Mouse (Mus musculus): ENCODE measurements around the gene Uqcr11. TPM values are rescaled to one million over a fixed set of nuclear protein-coding genes. Genes with fewer than 3 reads are reported as not detected.

Gene Uqcr11
- polyA plus RNA-seq, 1 experiment from 2014 or later, result 1,492 TPM

DNA sequence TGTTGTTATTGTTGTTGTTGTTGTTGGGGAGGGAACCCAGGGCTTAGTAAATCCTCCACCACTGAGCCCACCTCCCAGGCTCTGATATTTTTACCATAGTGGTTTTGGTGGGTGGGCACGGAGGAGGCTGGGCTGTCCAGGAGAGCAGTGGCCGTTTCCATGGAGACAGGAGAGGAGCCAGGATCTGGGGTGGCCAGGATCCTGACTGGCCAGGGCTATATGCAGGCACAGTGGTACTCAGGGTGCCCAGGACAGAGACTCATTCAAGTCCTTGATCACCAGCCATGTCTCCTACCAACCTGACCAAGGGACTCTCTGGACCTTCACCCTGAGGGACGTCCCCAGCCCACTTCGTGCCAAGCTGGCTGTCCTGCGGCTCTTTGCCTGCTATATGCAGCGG lies 42.9 kb downstream of the Uqcr11 start:
- H3K4me1 ChIP-seq (ENCODE audit: control insufficient read depth, insufficient read depth, low read length), result no peaks in the 10 kb centered on the region
- no peaks in the 10 kb centered on the region for H3K36me3 ChIP-seq (ENCODE audit: control insufficient read depth, insufficient read depth)
- no peak overlapping the region for H3K4me2 ChIP-seq (ENCODE audit: low read depth, low read length)
- H3K27ac ChIP-seq (ENCODE audit: low read length), result no peak overlapping the region
- peaks cover 2% of the 10 kb centered on the region; the same call in 1 of the 2 replicates for H3K9me3 ChIP-seq (replicated peaks; ENCODE audit: control insufficient read depth, low read length)
- no peak for ATAC-seq (replicated peaks; ENCODE audit: extremely low read depth, insufficient read depth, low FRiP score)
- H3K9ac ChIP-seq (ENCODE audit: low read length), result no peak overlapping the region
- H3K4me3 ChIP-seq (ENCODE audit: low read length), result no peak overlapping the region
- WGBS, result 37% methylated on average over 6 of the region's 6 CpGs
- peaks cover 50% of the 10 kb centered on the region for H3K27me3 ChIP-seq (ENCODE audit: control insufficient read depth, insufficient read depth, low read length)

GRCm38 (mm10) chr10:80357994-80358639 lies 48.5 kb downstream of the Uqcr11 start:
- no peak for ATAC-seq (replicated peaks; ENCODE audit: extremely low read depth, insufficient read depth, low FRiP score)
- H3K27me3 ChIP-seq (ENCODE audit: control insufficient read depth, insufficient read depth, low read length), result peaks cover 75% of the 10 kb centered on the region
- H3K27ac ChIP-seq (ENCODE audit: low read length), result no peak overlapping the region
- no peaks in the 10 kb centered on the region; the same call in 1 of the 2 replicates for H3K9me3 ChIP-seq (replicated peaks; ENCODE audit: control insufficient read depth, low read length)
- peak overlapping the region; percentile 46 for H3K4me2 ChIP-seq (ENCODE audit: low read depth, low read length)
- H3K36me3 ChIP-seq (ENCODE audit: control insufficient read depth, insufficient read depth), result no peaks in the 10 kb centered on the region
- no peak overlapping the region for H3K9ac ChIP-seq (ENCODE audit: low read length)
- 5% methylated on average over 31 of the region's 31 CpGs for WGBS
- H3K4me1 ChIP-seq (ENCODE audit: control insufficient read depth, insufficient read depth, low read length), result peaks cover 5% of the 10 kb centered on the region; the same call in 1 of the 2 replicates
- 0 out of 2 replicates have a peak overlapping the region, but pooled peaks have one; percentile 13 for H3K4me3 ChIP-seq (ENCODE audit: low read length)

DNA sequence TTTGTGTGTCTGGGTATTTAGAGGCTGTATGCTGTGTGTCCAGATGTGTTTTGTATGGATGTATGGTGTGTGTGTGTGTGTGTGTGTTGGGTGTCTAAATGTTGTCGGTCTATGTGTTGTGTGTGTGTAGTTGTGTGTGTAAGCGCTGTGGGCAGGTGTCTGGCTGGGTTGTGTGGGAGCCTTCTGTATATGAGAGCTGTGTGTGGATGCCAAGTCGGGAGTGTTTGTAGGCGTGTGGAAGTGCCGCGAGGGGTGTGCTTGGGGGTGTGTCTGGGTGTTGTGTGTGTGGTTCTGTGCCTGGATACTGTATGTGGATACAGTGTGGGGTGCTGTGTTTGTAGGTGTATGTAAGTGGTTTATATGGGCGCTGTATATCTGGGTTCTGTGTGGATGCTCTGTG lies 49.3 kb downstream of the Uqcr11 start:
- Histone ChIP-seq H3K4me3 (ENCODE audit: low read length) (no peak overlapping the region), H3K4me1 (ENCODE audit: control insufficient read depth, insufficient read depth, low read length) (peaks cover 5% of the 10 kb centered on the region; the same call in 1 of the 2 replicates), H3K27me3 (ENCODE audit: control insufficient read depth, insufficient read depth, low read length) (peaks cover 77% of the 10 kb centered on the region), H3K4me2 (ENCODE audit: low read depth, low read length) (no peak overlapping the region), H3K27ac (ENCODE audit: low read length) (no peak overlapping the region), H3K9me3 (replicated peaks; ENCODE audit: control insufficient read depth, low read length) (no peaks in the 10 kb centered on the region; the same call in 1 of the 2 replicates), H3K9ac (ENCODE audit: low read length) (no peak overlapping the region), H3K36me3 (ENCODE audit: control insufficient read depth, insufficient read depth) (no peaks in the 10 kb centered on the region)
- ATAC-seq (replicated peaks; ENCODE audit: extremely low read depth, insufficient read depth, low FRiP score), result no peak
- WGBS, result 35% methylated on average over 7 of the region's 7 CpGs

GRCm38 (mm10) chr10:80356737-80357136 lies 49.9 kb downstream of the Uqcr11 start:
- H3K36me3 ChIP-seq (ENCODE audit: control insufficient read depth, insufficient read depth), result no peaks in the 10 kb centered on the region
- peak overlapping the region; percentile 27 for H3K4me3 ChIP-seq (ENCODE audit: low read length)
- H3K4me1 ChIP-seq (ENCODE audit: control insufficient read depth, insufficient read depth, low read length), result peaks cover 5% of the 10 kb centered on the region; the same call in 1 of the 2 replicates
- H3K9ac ChIP-seq (ENCODE audit: low read length), result no peak overlapping the region
- peak overlapping the region; percentile 50 for H3K4me2 ChIP-seq (ENCODE audit: low read depth, low read length)
- WGBS, result 3% methylated on average over 34 of the region's 34 CpGs
- H3K27ac ChIP-seq (ENCODE audit: low read length), result no peak overlapping the region
- peaks cover 82% of the 10 kb centered on the region for H3K27me3 ChIP-seq (ENCODE audit: control insufficient read depth, insufficient read depth, low read length)
- no peaks in the 10 kb centered on the region; the same call in 1 of the 2 replicates for H3K9me3 ChIP-seq (replicated peaks; ENCODE audit: control insufficient read depth, low read length)
- no peak for ATAC-seq (replicated peaks; ENCODE audit: extremely low read depth, insufficient read depth, low FRiP score)

DNA sequence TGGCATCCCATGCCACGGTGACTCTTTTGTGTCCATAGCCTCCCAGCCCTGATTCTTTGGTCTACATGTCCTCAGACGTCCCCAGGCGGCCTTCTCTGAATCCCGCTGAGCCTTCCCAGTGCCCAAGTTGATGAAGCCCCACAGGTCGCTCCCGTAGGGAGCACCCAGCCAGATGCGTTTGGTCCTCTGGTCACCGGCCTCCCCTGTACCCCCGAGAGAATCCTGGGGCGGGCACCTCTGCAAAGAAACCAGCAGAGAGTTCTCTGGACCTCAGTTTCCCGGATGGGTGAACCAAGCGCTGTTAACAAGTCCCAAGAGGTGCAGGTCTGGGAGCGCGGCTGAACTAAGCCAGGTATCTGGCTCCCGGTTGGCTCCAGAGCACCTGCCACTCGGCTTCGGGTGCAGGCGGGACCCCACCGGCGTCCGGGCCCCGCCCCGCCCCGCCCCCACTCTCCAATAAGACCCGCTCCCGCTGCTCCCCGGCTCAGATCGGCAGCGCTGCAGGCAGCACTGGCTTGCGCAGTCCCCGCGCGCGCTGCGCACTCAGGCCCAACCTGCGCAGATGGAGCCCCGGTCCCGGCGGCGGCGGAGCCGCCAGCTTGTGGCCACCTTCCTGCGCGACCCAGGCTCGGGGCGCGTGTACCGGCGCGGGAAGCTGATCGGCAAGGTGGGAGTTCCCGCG lies 50.5 kb downstream of the Uqcr11 start, which contains the start of gene Plk5:
Gene Plk5 (plus strand): TSS at position 459 of the 682 bp plus-strand sequence.
- H3K27ac ChIP-seq (ENCODE audit: low read length), result no peak within 1 kb of the TSS
- no peak within 1 kb of the TSS for H3K9ac ChIP-seq (ENCODE audit: low read length)
- H3K9me3 ChIP-seq (replicated peaks; ENCODE audit: control insufficient read depth, low read length), result no peaks in the 10 kb centered on the region; the same call in 1 of the 2 replicates
- H3K4me3 ChIP-seq (ENCODE audit: low read length), result peak within 1 kb of the TSS; percentile 27
- peak within 1 kb of the TSS; percentile 50 for H3K4me2 ChIP-seq (ENCODE audit: low read depth, low read length)
- 1% methylated on average over 50 of the region's 53 CpGs for WGBS
- no peaks in the 10 kb centered on the region for H3K36me3 ChIP-seq (ENCODE audit: control insufficient read depth, insufficient read depth)
- no peak for ATAC-seq (replicated peaks; ENCODE audit: extremely low read depth, insufficient read depth, low FRiP score)
- peaks cover 83% of the 10 kb centered on the region for H3K27me3 ChIP-seq (ENCODE audit: control insufficient read depth, insufficient read depth, low read length)
- peaks cover 5% of the 10 kb centered on the region; the same call in 1 of the 2 replicates for H3K4me1 ChIP-seq (ENCODE audit: control insufficient read depth, insufficient read depth, low read length)

DNA sequence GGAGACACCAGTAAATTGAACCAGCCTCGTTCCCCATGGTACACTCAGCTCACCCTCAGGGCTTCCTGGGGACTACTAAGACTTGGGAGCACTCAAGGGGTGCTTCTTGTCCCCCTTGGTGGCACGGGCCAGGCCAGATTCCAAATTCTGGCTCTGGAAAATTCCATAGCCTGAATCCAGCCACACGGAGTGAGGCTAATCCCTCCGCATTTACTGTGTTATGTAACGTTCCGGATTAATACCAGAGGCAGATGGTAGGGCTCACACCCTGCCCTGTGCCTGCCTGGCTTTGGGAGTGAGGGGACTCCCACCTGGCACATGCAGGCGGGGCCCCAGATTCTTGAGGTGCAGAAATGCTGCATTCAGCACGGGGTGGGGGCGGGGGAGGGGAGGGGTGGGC lies 51.2 kb downstream of the Uqcr11 start:
- Histone ChIP-seq H3K9me3 (replicated peaks; ENCODE audit: control insufficient read depth, low read length) (no peaks in the 10 kb centered on the region; the same call in 1 of the 2 replicates), H3K4me2 (ENCODE audit: low read depth, low read length) (no peak overlapping the region), H3K27ac (ENCODE audit: low read length) (no peak overlapping the region), H3K36me3 (ENCODE audit: control insufficient read depth, insufficient read depth) (no peaks in the 10 kb centered on the region), H3K9ac (ENCODE audit: low read length) (no peak overlapping the region), H3K4me3 (ENCODE audit: low read length) (no peak overlapping the region), H3K4me1 (ENCODE audit: control insufficient read depth, insufficient read depth, low read length) (peaks cover 5% of the 10 kb centered on the region; the same call in 1 of the 2 replicates), H3K27me3 (ENCODE audit: control insufficient read depth, insufficient read depth, low read length) (peaks cover 85% of the 10 kb centered on the region)
- 15% methylated on average over 9 of the region's 9 CpGs for WGBS
- ATAC-seq (replicated peaks; ENCODE audit: extremely low read depth, insufficient read depth, low FRiP score), result no peak

Small RNAs within 50 kb of the gene (microRNA-seq; reads per million reads assigned to microRNA genes)
- not detected for gene Gm22721

Other genes with a start within 250 kb of the Uqcr11 start
- gene Cirbp, start 240.8 kb downstream of the Uqcr11 start, polyA plus RNA-seq (2015; fragmentation: Nextera tagmentation; extraction: Ambion mirVana), result 85.3 and 87.6 TPM in 2 replicates
- gene 1600002K03Rik, start 233.9 kb downstream of the Uqcr11 start, polyA plus RNA-seq (2015; fragmentation: Nextera tagmentation; extraction: Ambion mirVana), result 9.7 and 10.7 TPM in 2 replicates
- 6.0 and 6.8 TPM in 2 replicates for gene Efna2, start 227.3 kb downstream of the Uqcr11 start, polyA plus RNA-seq (2015; fragmentation: Nextera tagmentation; extraction: Ambion mirVana)
- 31.9 and 40.1 TPM in 2 replicates for gene Mum1, start 180.4 kb downstream of the Uqcr11 start, polyA plus RNA-seq (2015; fragmentation: Nextera tagmentation; extraction: Ambion mirVana)
- gene Ndufs7, start 157.7 kb downstream of the Uqcr11 start, polyA plus RNA-seq (2015; fragmentation: Nextera tagmentation; extraction: Ambion mirVana), result 596 and 743 TPM in 2 replicates
- gene Gamt, start 145.8 kb downstream of the Uqcr11 start, polyA plus RNA-seq (2015; fragmentation: Nextera tagmentation; extraction: Ambion mirVana), result 50.3 and 51.6 TPM in 2 replicates
- gene Dazap1, start 145.3 kb downstream of the Uqcr11 start, polyA plus RNA-seq (2015; fragmentation: Nextera tagmentation; extraction: Ambion mirVana), result 30.7 and 33.9 TPM in 2 replicates
- 536 and 549 TPM in 2 replicates for gene Rps15, start 114.4 kb downstream of the Uqcr11 start, polyA plus RNA-seq (2015; fragmentation: Nextera tagmentation; extraction: Ambion mirVana)
- 1.5 TPM in 2 replicates for gene Apc2, start 110.9 kb downstream of the Uqcr11 start, polyA plus RNA-seq (2015; fragmentation: Nextera tagmentation; extraction: Ambion mirVana)
- gene 2310011J03Rik, start 86.3 kb downstream of the Uqcr11 start, polyA plus RNA-seq (2015; fragmentation: Nextera tagmentation; extraction: Ambion mirVana), result 33.5 and 35.8 TPM in 2 replicates
- 1.6 and 1.9 TPM in 2 replicates for gene Pcsk4, start 77.3 kb downstream of the Uqcr11 start, polyA plus RNA-seq (2015; fragmentation: Nextera tagmentation; extraction: Ambion mirVana)
- gene Reep6, start 76.9 kb downstream of the Uqcr11 start, polyA plus RNA-seq (2015; fragmentation: Nextera tagmentation; extraction: Ambion mirVana), result 1.8 and 2.6 TPM in 2 replicates
- gene Adamtsl5, start 58.4 kb downstream of the Uqcr11 start, polyA plus RNA-seq (2015; fragmentation: Nextera tagmentation; extraction: Ambion mirVana), result 15.5 and 16.0 TPM in 2 replicates
- 0.07 and 0.14 TPM in 2 replicates for gene Plk5, start 50.4 kb downstream of the Uqcr11 start, polyA plus RNA-seq (2015; fragmentation: Nextera tagmentation; extraction: Ambion mirVana)
- gene Mex3d, start 19.2 kb downstream of the Uqcr11 start, polyA plus RNA-seq (2015; fragmentation: Nextera tagmentation; extraction: Ambion mirVana), result 2.8 TPM in 2 replicates
- 136 and 155 TPM in 2 replicates for gene Mbd3, start 7.3 kb downstream of the Uqcr11 start, polyA plus RNA-seq (2015; fragmentation: Nextera tagmentation; extraction: Ambion mirVana)
- 41.9 and 47.0 TPM in 2 replicates for gene Tcf3, start 26.8 kb upstream of the Uqcr11 start, polyA plus RNA-seq (2015; fragmentation: Nextera tagmentation; extraction: Ambion mirVana)
- gene Onecut3, start 88.0 kb upstream of the Uqcr11 start, polyA plus RNA-seq (2015; fragmentation: Nextera tagmentation; extraction: Ambion mirVana), result not detected in 2 replicates
- 0.03 and 0.04 TPM in 2 replicates for gene Atp8b3, start 132.3 kb upstream of the Uqcr11 start, polyA plus RNA-seq (2015; fragmentation: Nextera tagmentation; extraction: Ambion mirVana)
- gene Rexo1, start 154.7 kb upstream of the Uqcr11 start, polyA plus RNA-seq (2015; fragmentation: Nextera tagmentation; extraction: Ambion mirVana), result 15.0 and 16.5 TPM in 2 replicates
- gene Klf16, start 170.5 kb upstream of the Uqcr11 start, polyA plus RNA-seq (2015; fragmentation: Nextera tagmentation; extraction: Ambion mirVana), result 5.8 and 6.0 TPM in 2 replicates
- 79.5 and 91.7 TPM in 2 replicates for gene Abhd17a, start 183.5 kb upstream of the Uqcr11 start, polyA plus RNA-seq (2015; fragmentation: Nextera tagmentation; extraction: Ambion mirVana)
- gene Scamp4, start 196.0 kb upstream of the Uqcr11 start, polyA plus RNA-seq (2015; fragmentation: Nextera tagmentation; extraction: Ambion mirVana), result 60.1 and 68.4 TPM in 2 replicates
- 3.5 and 4.0 TPM in 2 replicates for gene Adat3, start 196.1 kb upstream of the Uqcr11 start, polyA plus RNA-seq (2015; fragmentation: Nextera tagmentation; extraction: Ambion mirVana)
- gene Gm49322, start 199.2 kb upstream of the Uqcr11 start, polyA plus RNA-seq (2015; fragmentation: Nextera tagmentation; extraction: Ambion mirVana), result 2.2 and 2.8 TPM in 2 replicates
- gene Csnk1g2, start 216.0 kb upstream of the Uqcr11 start, polyA plus RNA-seq (2015; fragmentation: Nextera tagmentation; extraction: Ambion mirVana), result 50.7 and 103 TPM in 2 replicates

Measured in heart, embryonic 16.5 days (tissue).